Comparison of ENCODE assay signal across 12 mouse cellular contexts in the genomic region with DNA sequence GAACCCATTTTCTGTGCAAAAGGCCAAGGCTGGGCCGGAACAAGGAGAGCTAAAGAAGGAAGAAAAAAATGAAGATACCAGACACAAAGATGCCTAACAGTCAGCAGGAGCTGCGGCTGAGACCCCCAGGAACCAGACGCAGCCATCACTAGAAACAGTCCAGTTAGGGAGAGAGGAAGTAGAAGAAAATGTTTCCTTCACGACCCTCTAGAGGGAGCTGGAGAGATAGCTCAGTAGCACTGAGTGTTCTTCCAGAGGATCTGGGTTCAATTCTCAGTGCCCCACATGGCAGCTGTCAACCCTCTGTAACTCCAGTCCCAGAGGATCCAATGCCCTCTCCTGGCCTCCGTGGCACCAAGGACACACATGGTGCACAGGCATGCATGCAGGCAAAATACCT.
DNase-seq lines count a peak whose midpoint lies in the region; ATAC-seq and TF ChIP-seq lines count a peak whose summit lies in the region.
"Had no signal": no experiment of that assay in that cellular context is flagged by ENCODE, and none has a peak within 500 bp of the region (broad histone marks: within the 10 kb centered on the region; RNA-seq: fewer than 3 reads in every experiment).

No protein-coding gene starts in this region.

- H3K9ac ChIP-seq in lung, postnatal 0 days (replicated peaks; ENCODE audit: low read depth) = no peak overlapping the region
- no peak overlapping the region for H3K9ac ChIP-seq in liver, embryonic 13.5 days

- H3K9me3 ChIP-seq in lung, postnatal 0 days (ENCODE audit: low read length) = no peaks in the 10 kb centered on the region
- no peaks in the 10 kb centered on the region for H3K9me3 ChIP-seq in liver, embryonic 13.5 days (replicated peaks)
- H3K9me3 ChIP-seq: forebrain, embryonic 10.5 days had no signal

- no peaks in the 10 kb centered on the region for H3K4me1 ChIP-seq in lung, postnatal 0 days (ENCODE audit: insufficient read depth, low read depth, low read length)
- H3K4me1 ChIP-seq in lung, adult 2 months (ENCODE audit: control insufficient read depth, insufficient read depth, low read length) = no peaks in the 10 kb centered on the region
- H3K4me1 ChIP-seq in liver, embryonic 13.5 days (replicated peaks) = peaks cover 19% of the 10 kb centered on the region

- no peak overlapping the region for H3K4me2 ChIP-seq in lung, postnatal 0 days (replicated peaks; ENCODE audit: low read depth, low read length)
- H3K4me2 ChIP-seq in liver, embryonic 13.5 days = peak overlapping the region; percentile 23; the same call in 1 of the 2 replicates
- H3K4me2 ChIP-seq: midbrain, embryonic 11.5 days had no signal

- TF ChIP-seq CTCF in lung, postnatal 0 days (IDR thresholded peaks at IDR 0.05) = peak; percentile 33
- no peak for TF ChIP-seq CTCF in lung, adult 2 months (IDR thresholded peaks at IDR 0.05; ENCODE audit: insufficient read depth, low read length)

- no peaks in the 10 kb centered on the region for H3K36me3 ChIP-seq in lung, postnatal 0 days (ENCODE audit: insufficient read depth, low read length)
- H3K36me3 ChIP-seq in liver, embryonic 13.5 days = no peaks in the 10 kb centered on the region
- H3K36me3 ChIP-seq: forebrain, embryonic 10.5 days had no signal

- H3K4me3 ChIP-seq in lung, postnatal 0 days (ENCODE audit: low read depth, low read length) = no peak overlapping the region
- H3K4me3 ChIP-seq in lung, adult 2 months (replicated peaks; ENCODE audit: extremely low read depth, low read depth, low read length) = no peak overlapping the region
- no peak overlapping the region for H3K4me3 ChIP-seq in liver, embryonic 13.5 days (replicated peaks)
- H3K4me3 ChIP-seq: forebrain, embryonic 10.5 days had no signal

- H3K27me3 ChIP-seq in lung, postnatal 0 days (replicated peaks; ENCODE audit: insufficient read depth, low read length) = no peaks in the 10 kb centered on the region
- H3K27me3 ChIP-seq in liver, embryonic 13.5 days = peaks cover 3% of the 10 kb centered on the region; the same call in 1 of the 2 replicates

- H3K27ac ChIP-seq in lung, postnatal 0 days (ENCODE audit: low read length) = no peak overlapping the region
- peak overlapping the region; percentile 63 for H3K27ac ChIP-seq in liver, embryonic 13.5 days
- H3K27ac ChIP-seq: forebrain, embryonic 10.5 days had no signal

- ATAC-seq in lung, postnatal 0 days = no peak
- ATAC-seq in liver, embryonic 13.5 days (ENCODE audit: low read depth) = no peak

- no peak for TF ChIP-seq POLR2A in lung, adult 2 months (IDR thresholded peaks at IDR 0.05; ENCODE audit: borderline replicate concordance, extremely low read depth, low read depth, low read length)

- 59% methylated on average over 5 of the region's 5 CpGs for WGBS in lung, postnatal 0 days
- WGBS in lung, adult 2 months = 48% methylated on average over 5 of the region's 5 CpGs
- WGBS in liver, embryonic 13.5 days (ENCODE audit: insufficient replicate concordance) = 23% methylated on average over 5 of the region's 5 CpGs

- no peak for TF ChIP-seq EP300 in lung, postnatal 0 days (IDR thresholded peaks at IDR 0.05)

- DNase-seq in embryo, embryonic 10 days (ENCODE audit: low spot score) = peak; percentile 28
- DNase-seq in embryo, embryonic 11 days = no peak
- DNase-seq in lung, postnatal 0 days (ENCODE audit: low spot score) = no peak
- no peak for DNase-seq in lung, adult 2 months
- DNase-seq in liver, embryonic 13.5 days = no peak
- peak; percentile 64 for DNase-seq in thymus, postnatal 14 days
- no peak for DNase-seq in retina, embryonic 14.5 days (ENCODE audit: low spot score)
- DNase-seq in kidney, adult 8-10 months = no peak
- DNase-seq: gastrocnemius, postnatal 25 days; kidney, postnatal 25 days had no signal

Comparison
In these comparisons a context has a peak if more than half of its experiments do, and no peak if none do; other contexts are left out.
1. DNase-seq: peak in embryo, embryonic 10 days (single experiment) and thymus, postnatal 14 days (single experiment); none in embryo, embryonic 11 days (single experiment), lung, postnatal 0 days (single experiment), lung, adult 2 months (single experiment), liver, embryonic 13.5 days (single experiment), retina, embryonic 14.5 days (single experiment) and kidney, adult 8-10 months (0 of 2).